ENCODE assay signal across 9 mouse cellular contexts in genomic region chr15:79038853-79039252, GRCm38 (mm10). TPM values are rescaled to one million over a fixed set of nuclear protein-coding genes. Genes with fewer than 3 reads are reported as not detected.
DNase-seq lines count a peak whose midpoint lies in the region; ATAC-seq lines count a peak whose summit lies in the region.
"Had no signal": no experiment of that assay in that cellular context is flagged by ENCODE, and none has a peak within 500 bp of the region (broad histone marks: within the 10 kb centered on the region; RNA-seq: fewer than 3 reads in every experiment).

No protein-coding gene starts in this region.

- peak; percentile 92 for ATAC-seq in CD4-positive, CD25-positive, alpha-beta regulatory T cell, adult 4 months
- ATAC-seq in heart, embryonic 16.5 days (replicated peaks; ENCODE audit: extremely low read depth, insufficient read depth, low FRiP score), result peak; percentile 82
- ATAC-seq in lung, embryonic 16.5 days (ENCODE audit: low read depth), result peak; percentile 72

- H3K4me1 ChIP-seq in heart, embryonic 16.5 days (ENCODE audit: control insufficient read depth, insufficient read depth, low read length), result peaks cover 20% of the 10 kb centered on the region
- peaks cover 18% of the 10 kb centered on the region for H3K4me1 ChIP-seq in lung, embryonic 16.5 days (replicated peaks; ENCODE audit: control insufficient read depth, insufficient read depth, low read length)

- H3K9ac ChIP-seq in heart, embryonic 16.5 days (ENCODE audit: low read length), result no peak overlapping the region
- H3K9ac ChIP-seq in lung, embryonic 16.5 days (ENCODE audit: low read length), result no peak overlapping the region
- H3K9ac ChIP-seq: hindbrain, embryonic 15.5 days had no signal

- 16% methylated on average over 7 of the region's 7 CpGs for WGBS in heart, embryonic 16.5 days
- 24% methylated on average over 7 of the region's 7 CpGs for WGBS in lung, embryonic 16.5 days

- no peak overlapping the region for H3K4me2 ChIP-seq in heart, embryonic 16.5 days (ENCODE audit: low read depth, low read length)
- H3K4me2 ChIP-seq in lung, embryonic 16.5 days (ENCODE audit: low read depth, low read length), result no peak overlapping the region
- H3K4me2 ChIP-seq: hindbrain, embryonic 15.5 days had no signal

- peaks cover 37% of the 10 kb centered on the region for H3K27me3 ChIP-seq in heart, embryonic 16.5 days (ENCODE audit: control insufficient read depth, insufficient read depth, low read length)
- H3K27me3 ChIP-seq in lung, embryonic 16.5 days (ENCODE audit: control insufficient read depth, insufficient read depth, low read depth, low read length), result peaks cover 33% of the 10 kb centered on the region

- no peak overlapping the region for H3K27ac ChIP-seq in heart, embryonic 16.5 days (ENCODE audit: low read length)
- H3K27ac ChIP-seq in lung, embryonic 16.5 days (ENCODE audit: low read length), result no peak overlapping the region
- H3K27ac ChIP-seq: hindbrain, embryonic 15.5 days had no signal

- no peaks in the 10 kb centered on the region for H3K36me3 ChIP-seq in heart, embryonic 16.5 days (ENCODE audit: control insufficient read depth, insufficient read depth)
- H3K36me3 ChIP-seq in lung, embryonic 16.5 days (ENCODE audit: control insufficient read depth, insufficient read depth, low read length), result no peaks in the 10 kb centered on the region
- H3K36me3 ChIP-seq: hindbrain, embryonic 15.5 days had no signal

- H3K4me3 ChIP-seq in heart, embryonic 16.5 days (ENCODE audit: low read length), result no peak overlapping the region
- H3K4me3 ChIP-seq in lung, embryonic 16.5 days (ENCODE audit: low read length), result no peak overlapping the region
- H3K4me3 ChIP-seq: hindbrain, embryonic 15.5 days had no signal

- no peaks in the 10 kb centered on the region for H3K9me3 ChIP-seq in heart, embryonic 16.5 days (replicated peaks; ENCODE audit: control insufficient read depth, low read length)
- H3K9me3 ChIP-seq in lung, embryonic 16.5 days (ENCODE audit: control insufficient read depth, low read length), result no peaks in the 10 kb centered on the region
- H3K9me3 ChIP-seq: hindbrain, embryonic 15.5 days had no signal

- peak; percentile 76 for DNase-seq in adipocyte (ENCODE audit: low spot score)
- peak; percentile 72 for DNase-seq in embryo, embryonic 9.5 days (ENCODE audit: extremely low spot score)
- DNase-seq in kidney, postnatal 36 days, result peak; percentile 92 to 95
- DNase-seq in right cerebral cortex, adult 18-20 months, result peak; percentile 68
- DNase-seq in urinary bladder, postnatal 25 days (ENCODE audit: low spot score), result peak; percentile 76

RNA-seq across cellular contexts. Expression of gene Galr3, which starts 2.8 kb away (rescaled TPM):
- not detected for polyA plus RNA-seq in CD4-positive, CD25-positive, alpha-beta regulatory T cell, adult 4 months (2017; shearing (Covaris generic))
- polyA plus RNA-seq in heart, embryonic 16.5 days (2015; fragmentation: Nextera tagmentation; extraction: Ambion mirVana), result not detected in 2 replicates
- not detected in 2 replicates for polyA plus RNA-seq in lung, embryonic 16.5 days (2015; fragmentation: Nextera tagmentation; extraction: Ambion mirVana)

RNA-seq across cellular contexts. Expression of gene H1f0, which starts 10.6 kb away (rescaled TPM):
- 10 to 100 TPM; 20.7 to 33.3 TPM for polyA plus RNA-seq in CD4-positive, CD25-positive, alpha-beta regulatory T cell, adult 4 months (2017; shearing (Covaris generic))
- polyA plus RNA-seq in heart, embryonic 16.5 days (2015; fragmentation: Nextera tagmentation; extraction: Ambion mirVana), result 301 and 315 TPM in 2 replicates
- polyA plus RNA-seq in lung, embryonic 16.5 days (2015; fragmentation: Nextera tagmentation; extraction: Ambion mirVana), result 516 and 576 TPM in 2 replicates

RNA-seq across cellular contexts. Expression of gene Ankrd54, which starts 23.8 kb away (rescaled TPM):
- 1 to 10 TPM; 3.5 to 9.6 TPM for polyA plus RNA-seq in CD4-positive, CD25-positive, alpha-beta regulatory T cell, adult 4 months (2017; shearing (Covaris generic))
- polyA plus RNA-seq in heart, embryonic 16.5 days (2015; fragmentation: Nextera tagmentation; extraction: Ambion mirVana), result 28.4 and 28.5 TPM in 2 replicates
- polyA plus RNA-seq in lung, embryonic 16.5 days (2015; fragmentation: Nextera tagmentation; extraction: Ambion mirVana), result 52.6 and 56.7 TPM in 2 replicates

RNA-seq across cellular contexts. Expression of gene Eif3l, which starts 36.1 kb away (rescaled TPM):
- polyA plus RNA-seq in CD4-positive, CD25-positive, alpha-beta regulatory T cell, adult 4 months (2017; shearing (Covaris generic)), result 100 to 1,000 TPM; 224 to 263 TPM
- polyA plus RNA-seq in heart, embryonic 16.5 days (2015; fragmentation: Nextera tagmentation; extraction: Ambion mirVana), result 151 and 161 TPM in 2 replicates
- 196 and 209 TPM in 2 replicates for polyA plus RNA-seq in lung, embryonic 16.5 days (2015; fragmentation: Nextera tagmentation; extraction: Ambion mirVana)
